Mouse (Mus musculus) stomach, embryonic 16.5 days (tissue): ENCODE measurements around the gene Pced1b. TPM values are rescaled to one million over a fixed set of nuclear protein-coding genes. Genes with fewer than 3 reads are reported as not detected.
"Not testable (repeated sequence)": the region's sequence is repeated elsewhere in the genome, so short reads cannot be mapped to it uniquely, and the experiment has no call there.

Experiments used
- ATAC-seq: fragments of 200-750 bp; cut with Nextera tagmentation; 2 replicates; pipeline ENCODE4 v1.8.0; 2017; ENCODE audit warnings: moderate number of reproducible peaks, moderate TSS enrichment; ENCODE audit not compliant: insufficient read depth, low FRiP score
- H3K27ac ChIP-seq: fragments of 300-500 bp; sonication (generic); 2 replicates; pipeline ENCODE4 v1.5.1; 2014; ENCODE audit warnings: low read length
- H3K27me3 ChIP-seq: fragments of 300-500 bp; sonication (generic); 2 replicates; pipeline ENCODE4 v1.6.1; 2014; ENCODE audit warnings: low read length, control low read depth, mixed read lengths; ENCODE audit not compliant: control insufficient read depth, insufficient read depth
- H3K36me3 ChIP-seq: fragments of 300-500 bp; sonication (generic); 2 replicates; pipeline ENCODE4 v1.6.1; 2014; ENCODE audit warnings: low read length; ENCODE audit not compliant: control insufficient read depth, insufficient read depth
- H3K4me1 ChIP-seq: fragments of 300-500 bp; sonication (generic); 2 replicates; pipeline ENCODE4 v1.6.1; 2014; ENCODE audit warnings: low read length, control low read depth, mixed read lengths; ENCODE audit not compliant: control insufficient read depth, insufficient read depth
- H3K4me2 ChIP-seq: fragments of 300-500 bp; sonication (generic); 2 replicates; pipeline ENCODE4 v1.6.1; 2014; ENCODE audit warnings: low read depth, low read length, mixed read lengths
- H3K4me3 ChIP-seq: fragments of 300-500 bp; sonication (generic); replicated peaks from 2 replicates; pipeline ENCODE4 v1.5.1; 2014; ENCODE audit warnings: mild to moderate bottlenecking, low read length
- H3K9ac ChIP-seq: fragments of 300-500 bp; sonication (generic); 2 replicates; pipeline ENCODE4 v1.6.1; 2014; ENCODE audit warnings: low read length
- H3K9me3 ChIP-seq: fragments of 300-500 bp; sonication (generic); replicated peaks from 2 replicates; pipeline ENCODE4 v1.6.1; 2016; ENCODE audit warnings: low read length, control low read depth; ENCODE audit not compliant: control insufficient read depth
- WGBS: fragments of 180-500 bp; shearing (Covaris S2); extraction: QIAGEN DNeasy Blood & Tissue Kit; methylation state at CpG from one replicate; pipeline ENCODE4 v1.1.7; 2014; 5-methylcytosine and 5-hydroxymethylcytosine counted together
- polyA plus RNA-seq: library from polyadenylated mRNA; unstranded; fragments of >200 nt; fragmentation: Nextera tagmentation; extraction: Ambion mirVana; gene quantifications from 2 replicates; pipeline ENCODE4 v1.2.1, GENCODE M21; 2015

The Pced1b gene
- polyA plus RNA-seq, 1 experiment from 2014 or later = 2.9 TPM

DNA sequence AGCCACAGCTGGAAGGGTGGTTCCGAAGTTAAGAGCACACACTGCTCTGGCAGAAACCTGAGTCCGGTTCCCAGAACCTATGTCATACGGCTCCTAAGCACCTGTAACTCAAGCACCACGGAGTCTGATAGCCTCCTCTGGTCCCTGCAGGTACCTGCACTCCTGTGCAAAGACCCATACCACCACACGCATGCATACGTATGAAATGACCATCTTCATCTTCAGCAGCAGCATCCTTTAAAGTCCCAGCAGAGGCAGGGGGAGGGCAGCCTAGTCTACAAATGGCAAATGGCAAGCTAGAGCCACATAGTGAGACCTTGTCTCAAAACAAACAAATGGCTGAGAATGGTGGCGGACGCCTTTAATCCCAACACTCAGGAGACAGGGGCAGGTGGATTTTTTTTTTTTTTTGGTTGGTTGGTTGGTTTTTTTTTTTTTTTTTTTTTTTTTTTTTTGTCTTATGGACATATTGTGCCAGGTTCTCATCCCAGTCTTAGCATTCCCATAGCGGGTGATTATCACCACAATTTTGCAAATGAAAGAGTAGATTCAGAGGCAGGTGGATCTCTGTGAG is 121.2 kb downstream of the Pced1b start:
- H3K9ac ChIP-seq = no peak overlapping the region
- H3K9me3 ChIP-seq = no peaks in the 10 kb centered on the region
- ATAC-seq = no peak
- no peak overlapping the region for H3K4me2 ChIP-seq
- WGBS = 84% methylated on average over 9 of the region's 9 CpGs
- no peak overlapping the region for H3K4me3 ChIP-seq
- H3K4me1 ChIP-seq = no peaks in the 10 kb centered on the region
- no peaks in the 10 kb centered on the region for H3K36me3 ChIP-seq
- no peak overlapping the region for H3K27ac ChIP-seq
- no peaks in the 10 kb centered on the region for H3K27me3 ChIP-seq

DNA sequence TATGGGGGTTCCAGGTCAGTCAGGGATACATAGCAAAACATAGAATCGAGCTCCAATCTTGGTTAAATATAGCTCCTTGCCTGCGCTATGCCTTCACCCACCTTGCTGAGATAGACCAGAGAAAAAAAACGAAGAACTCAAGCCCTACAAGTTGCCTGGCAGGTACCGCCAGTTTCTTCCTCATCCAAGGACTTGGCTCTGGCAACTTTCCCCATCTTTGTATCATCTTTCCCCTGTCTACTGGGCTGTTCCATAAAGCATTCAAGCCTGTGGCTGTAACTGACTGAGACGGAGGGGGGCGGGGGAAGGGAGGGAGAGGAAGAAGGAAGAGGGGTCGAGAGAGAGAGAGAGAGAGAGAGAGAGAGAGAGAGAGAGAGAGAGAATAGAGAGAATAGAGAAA is 121.7 kb downstream of the Pced1b start:
- no peak for ATAC-seq
- 71% methylated on average over 7 of the region's 7 CpGs for WGBS
- no peaks in the 10 kb centered on the region for H3K9me3 ChIP-seq
- H3K9ac ChIP-seq = no peak overlapping the region
- peaks cover under 1% of the 10 kb centered on the region; the same call in 1 of the 2 replicates for H3K4me1 ChIP-seq
- no peaks in the 10 kb centered on the region for H3K27me3 ChIP-seq
- H3K27ac ChIP-seq = no peak overlapping the region
- H3K4me2 ChIP-seq = no peak overlapping the region
- no peaks in the 10 kb centered on the region for H3K36me3 ChIP-seq
- H3K4me3 ChIP-seq = no peak overlapping the region

DNA sequence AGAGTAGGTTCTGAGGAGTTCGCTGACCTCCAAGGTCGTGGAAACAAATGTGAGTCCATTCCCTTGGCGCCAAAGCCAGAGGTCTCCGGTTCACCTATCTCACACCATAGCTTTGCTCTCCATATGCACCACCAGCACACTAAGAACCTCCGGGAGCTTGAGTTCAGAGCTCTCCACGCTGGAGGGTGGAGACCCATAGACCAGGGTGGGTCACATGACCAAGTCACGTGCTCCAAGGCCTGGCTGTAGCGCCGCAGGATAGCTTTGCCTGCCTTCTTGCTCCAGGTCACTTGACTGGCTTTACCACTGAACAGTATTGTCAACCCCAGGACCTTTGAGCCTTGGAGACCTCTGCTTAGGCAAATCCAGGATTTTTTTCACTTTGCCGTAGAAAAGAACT is 122.2 kb downstream of the Pced1b start:
- 89% methylated on average over 10 of the region's 10 CpGs for whole genome bisulfite sequencing
- H3K27ac ChIP-seq = no peak overlapping the region
- no peak for ATAC-seq
- no peaks in the 10 kb centered on the region for H3K27me3 ChIP-seq
- no peaks in the 10 kb centered on the region for H3K36me3 ChIP-seq
- no peak overlapping the region for H3K4me3 ChIP-seq
- H3K9ac ChIP-seq = no peak overlapping the region
- H3K4me1 ChIP-seq = peaks cover 4% of the 10 kb centered on the region; the same call in 1 of the 2 replicates
- H3K4me2 ChIP-seq = no peak overlapping the region
- no peaks in the 10 kb centered on the region for H3K9me3 ChIP-seq

DNA sequence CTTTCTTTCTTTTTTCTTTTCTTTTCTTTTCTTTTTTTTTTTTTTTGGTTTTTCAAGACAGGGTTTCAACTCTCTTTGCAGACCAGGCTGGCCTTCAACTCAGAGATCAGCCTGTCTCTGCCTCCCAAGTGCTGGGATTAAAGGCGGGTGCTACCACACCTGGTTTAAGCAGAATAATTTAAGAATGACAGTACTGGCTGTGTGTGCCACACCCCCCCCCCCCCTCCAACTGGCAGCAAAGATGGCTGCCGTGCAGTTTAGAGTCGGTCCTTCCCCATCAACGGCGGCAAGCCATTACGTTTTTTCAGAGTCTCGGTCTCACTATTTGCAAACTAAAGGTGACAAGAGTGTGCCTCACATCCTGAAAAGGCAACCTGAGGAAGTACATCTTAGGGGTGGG is 124.0 kb downstream of the Pced1b start:
- no peak overlapping the region for H3K27ac ChIP-seq
- peaks cover 4% of the 10 kb centered on the region; the same call in 1 of the 2 replicates for H3K4me1 ChIP-seq
- H3K9ac ChIP-seq = no peak overlapping the region
- 90% methylated on average over 7 of the region's 7 CpGs for WGBS
- no peaks in the 10 kb centered on the region for H3K9me3 ChIP-seq
- H3K4me2 ChIP-seq = no peak overlapping the region
- H3K36me3 ChIP-seq = no peaks in the 10 kb centered on the region
- no peaks in the 10 kb centered on the region for H3K27me3 ChIP-seq
- no peak overlapping the region for H3K4me3 ChIP-seq
- ATAC-seq = no peak

DNA sequence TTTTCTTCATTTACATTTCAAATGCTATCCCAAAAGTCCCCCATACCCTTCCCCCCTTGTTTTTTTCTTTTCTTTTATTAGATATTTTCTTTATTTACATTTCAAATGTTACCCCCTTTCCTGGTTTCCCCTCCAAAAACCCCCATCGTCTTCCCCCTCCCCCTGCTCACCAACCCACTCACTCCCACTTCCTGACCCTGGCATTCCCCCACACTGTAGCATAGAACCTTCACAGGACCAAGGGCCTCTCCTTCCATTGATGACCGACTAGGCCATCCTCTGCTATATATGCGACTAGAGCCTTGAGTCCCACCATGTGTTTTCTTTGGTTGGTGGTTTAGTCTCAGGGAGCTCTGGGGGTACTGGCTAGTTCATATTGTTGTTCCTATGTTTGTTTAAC is 125.1 kb downstream of the Pced1b start:
- not testable (repeated sequence) for ATAC-seq, H3K9ac ChIP-seq, H3K4me3 ChIP-seq, H3K4me2 ChIP-seq, H3K9me3 ChIP-seq, H3K4me1 ChIP-seq, H3K36me3 ChIP-seq, H3K27ac ChIP-seq, H3K27me3 ChIP-seq
- 71% methylated on average over 3 of the region's 3 CpGs for WGBS

DNA sequence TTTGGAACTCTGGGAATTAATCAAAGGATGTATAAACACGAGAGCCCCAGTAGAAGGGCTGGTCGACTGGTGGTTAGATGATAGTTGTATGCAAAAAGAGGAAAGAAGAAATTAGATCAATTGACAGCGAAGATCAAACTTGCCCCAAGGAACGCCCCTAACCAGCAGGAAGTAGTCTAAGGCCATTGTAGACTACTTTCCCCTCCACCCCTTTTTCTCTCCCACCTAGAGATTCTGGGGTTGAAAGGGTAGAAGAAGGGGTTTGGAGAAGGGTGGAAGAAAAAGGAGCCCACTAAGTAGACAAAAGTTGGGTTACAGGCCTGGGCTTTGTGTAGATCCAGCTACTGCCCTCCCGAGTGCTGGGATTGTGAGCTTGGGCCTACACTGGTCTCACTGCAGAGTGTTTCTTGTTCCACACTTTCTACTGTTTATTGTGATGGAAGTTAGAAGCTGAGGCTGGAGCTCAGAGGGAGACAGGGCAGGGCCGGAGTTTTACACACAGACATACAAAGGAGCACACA is 125.8 kb downstream of the Pced1b start:
- 65% methylated on average over 6 of the region's 6 CpGs for WGBS
- H3K9ac ChIP-seq = no peak overlapping the region
- ATAC-seq = no peak
- no peak overlapping the region for H3K4me3 ChIP-seq
- no peak overlapping the region for H3K4me2 ChIP-seq
- H3K4me1 ChIP-seq = peaks cover 4% of the 10 kb centered on the region; the same call in 1 of the 2 replicates
- no peaks in the 10 kb centered on the region for H3K36me3 ChIP-seq
- H3K27ac ChIP-seq = no peak overlapping the region
- H3K27me3 ChIP-seq = no peaks in the 10 kb centered on the region
- H3K9me3 ChIP-seq = no peaks in the 10 kb centered on the region

DNA sequence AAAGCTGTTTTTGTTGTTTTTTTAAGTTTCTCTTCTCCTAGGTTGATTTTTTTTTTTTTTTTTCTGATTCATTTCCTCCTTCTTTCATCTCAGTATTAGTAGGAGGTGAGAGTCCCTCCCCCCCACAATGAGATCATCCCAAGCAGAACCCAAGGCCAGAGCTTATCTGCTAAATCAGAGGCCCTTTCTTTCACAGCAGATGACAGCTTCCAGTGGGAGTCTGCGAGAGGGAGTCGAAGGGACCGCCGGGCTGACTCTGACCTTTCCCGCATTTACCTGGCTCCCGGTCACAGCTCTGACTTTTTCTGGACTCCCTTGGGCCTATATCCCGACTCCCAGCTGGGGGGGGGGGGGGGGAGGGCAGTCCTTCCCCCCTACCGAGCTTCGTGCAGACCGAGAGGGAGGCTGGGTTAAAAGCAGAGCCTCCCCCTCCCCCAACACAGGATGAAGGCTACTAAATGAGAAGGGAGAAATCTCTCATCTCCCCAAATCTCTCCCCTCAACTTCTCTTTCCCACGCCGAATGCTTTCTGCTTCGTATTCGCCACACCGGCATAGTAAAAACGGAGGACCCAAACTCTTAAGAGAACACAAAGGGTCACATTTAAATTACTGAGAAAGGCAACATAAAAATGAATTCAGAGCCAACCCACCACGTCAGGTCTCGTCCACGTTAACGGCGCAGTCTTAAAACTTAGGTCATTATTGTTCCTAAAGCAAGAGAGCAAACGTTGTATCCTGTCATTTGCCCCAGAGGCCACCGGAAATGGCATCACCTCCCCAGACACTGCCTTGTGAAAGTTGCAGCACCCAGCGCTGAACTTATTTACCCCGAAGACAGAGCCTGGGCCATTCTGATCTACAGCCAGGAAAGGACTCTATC is 126.5 kb downstream of the Pced1b start:
- Histone ChIP-seq H3K4me1 (peaks cover 4% of the 10 kb centered on the region; the same call in 1 of the 2 replicates), H3K9me3 (no peaks in the 10 kb centered on the region), H3K4me2 (peak overlapping the region; percentile 44), H3K36me3 (no peaks in the 10 kb centered on the region), H3K27ac (no peak overlapping the region), H3K4me3 (0 out of 2 replicates have a peak overlapping the region, but pooled peaks have one; percentile 10), H3K9ac (peak overlapping the region; percentile 58; the same call in 1 of the 2 replicates), H3K27me3 (no peaks in the 10 kb centered on the region)
- ATAC-seq = no peak
- 23% methylated on average over 25 of the region's 25 CpGs for WGBS

DNA sequence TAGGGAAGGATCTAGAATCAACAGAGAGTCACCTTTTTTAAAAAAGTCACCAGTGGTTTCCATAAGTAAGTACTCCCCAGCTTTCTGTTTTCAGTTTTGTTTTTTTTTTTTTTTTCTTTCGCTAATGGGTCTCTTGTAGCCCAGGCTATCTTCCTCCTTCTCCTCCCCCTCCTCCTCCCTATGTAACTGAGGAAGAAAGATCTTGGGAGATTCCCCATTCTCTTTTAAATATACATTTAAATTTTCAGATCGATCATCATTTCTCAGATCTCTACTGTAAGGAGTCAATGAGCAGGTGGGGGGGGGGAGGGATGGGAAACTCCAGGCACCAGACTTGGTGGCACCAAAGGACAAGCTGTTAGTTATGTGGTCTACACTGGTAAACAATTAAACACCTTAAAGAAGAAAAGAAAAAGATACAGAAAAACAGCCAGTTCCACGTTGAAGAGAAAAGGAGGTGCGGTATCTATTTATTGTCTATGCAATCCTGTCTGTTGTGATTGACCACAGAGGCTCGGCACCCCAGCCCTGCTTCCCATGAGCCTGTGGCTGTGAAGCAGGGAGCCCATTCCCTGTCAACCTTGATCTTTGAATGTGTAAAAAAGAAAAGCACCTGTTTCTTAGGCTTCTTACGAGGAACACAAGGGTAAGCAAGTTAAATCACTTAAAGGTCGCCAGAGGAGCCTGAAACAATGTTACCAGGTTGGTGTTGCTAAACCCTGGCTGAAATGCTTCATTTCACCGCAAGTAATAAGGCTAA is 127.4 kb downstream of the Pced1b start:
- ATAC-seq = no peak
- Histone ChIP-seq H3K4me1 (peaks cover 4% of the 10 kb centered on the region; the same call in 1 of the 2 replicates), H3K36me3 (no peaks in the 10 kb centered on the region), H3K4me2 (peak overlapping the region; percentile 44; the same call in 1 of the 2 replicates), H3K9me3 (no peaks in the 10 kb centered on the region), H3K27me3 (no peaks in the 10 kb centered on the region), H3K4me3 (no peak overlapping the region), H3K9ac (no peak overlapping the region), H3K27ac (no peak overlapping the region)
- WGBS = 71% methylated on average over 8 of the region's 8 CpGs
